Mouse (Mus musculus) MEL (cell line): ENCODE measurements around the gene Svbp.

Source experiments
- CTCF ChIP-seq, 3 experiments: IDR thresholded peaks in 2 of 3; conservative IDR thresholded peaks in 1 of 3; 2 replicates each; pipeline ENCODE4 v1.5.1; 2011 to 2012; ENCODE audit warnings: low read length in 3 of 3, low read depth in 2 of 3, mild to moderate bottlenecking in 2 of 3, improper control_type of control experiment in 1 of 3, inconsistent platforms in 1 of 3, mixed read lengths in 1 of 3, moderate library complexity in 1 of 3; ENCODE audit not compliant: control insufficient read depth in 1 of 3, insufficient read depth in 1 of 3, poor library complexity in 1 of 3, severe bottlenecking in 1 of 3
- MAFK ChIP-seq: IDR thresholded peaks from 2 replicates; pipeline ENCODE4 v1.6.1; 2011; ENCODE audit warnings: low read depth, mild to moderate bottlenecking, low read length, improper control_type of control experiment, borderline replicate concordance
- UBTF ChIP-seq: IDR thresholded peaks from 2 replicates; pipeline ENCODE4 v1.6.1; 2012; ENCODE audit warnings: low read depth, mild to moderate bottlenecking, inconsistent platforms, low read length, improper control_type of control experiment, moderate library complexity, borderline replicate concordance; ENCODE audit not compliant: insufficient read depth
- USF1 ChIP-seq: IDR thresholded peaks from 2 replicates; pipeline ENCODE4 v1.6.1; 2014; ENCODE audit warnings: low read depth, mild to moderate bottlenecking, inconsistent platforms, low read length, improper control_type of control experiment, moderate library complexity
- ZKSCAN1 ChIP-seq: IDR thresholded peaks from 2 replicates; pipeline ENCODE4 v1.6.1; 2012; ENCODE audit warnings: low read depth, mild to moderate bottlenecking, inconsistent platforms, low read length, improper control_type of control experiment, moderate library complexity

- TF ChIP-seq CTCF (IDR thresholded peaks at IDR 0.05 in 2 of 3, conservative IDR thresholded peaks at IDR 0.05 in 1 of 3; ENCODE audit: control insufficient read depth in 1 of 3, insufficient read depth in 1 of 3, low read depth in 2 of 3, low read length in 3 of 3, poor library complexity in 1 of 3, severe bottlenecking in 1 of 3) (no peak), MAFK (no peak), USF1 (no peak), UBTF (no peak), ZKSCAN1 (no peak)
These were observed 28.0 kb upstream of the Svbp start for GRCm38 (mm10) chr4:119167068-119167467.
